Mouse (Mus musculus) cerebellum, adult 2 months (tissue): ENCODE results near the gene Klri2.

ENCODE experiments used
- CTCF ChIP-seq: fragments of 200-500 bp; IDR thresholded peaks from 2 replicates; pipeline ENCODE4 v1.5.1; 2011; ENCODE audit warnings: low read depth, mild to moderate bottlenecking, control low read depth, low read length, moderate library complexity, borderline replicate concordance; ENCODE audit not compliant: insufficient read depth
- POLR2A ChIP-seq: fragments of 200-500 bp; IDR thresholded peaks from 2 replicates; pipeline ENCODE4 v1.6.1; 2011; ENCODE audit warnings: low read length, control low read depth, borderline replicate concordance; ENCODE audit not compliant: insufficient read depth

DNA sequence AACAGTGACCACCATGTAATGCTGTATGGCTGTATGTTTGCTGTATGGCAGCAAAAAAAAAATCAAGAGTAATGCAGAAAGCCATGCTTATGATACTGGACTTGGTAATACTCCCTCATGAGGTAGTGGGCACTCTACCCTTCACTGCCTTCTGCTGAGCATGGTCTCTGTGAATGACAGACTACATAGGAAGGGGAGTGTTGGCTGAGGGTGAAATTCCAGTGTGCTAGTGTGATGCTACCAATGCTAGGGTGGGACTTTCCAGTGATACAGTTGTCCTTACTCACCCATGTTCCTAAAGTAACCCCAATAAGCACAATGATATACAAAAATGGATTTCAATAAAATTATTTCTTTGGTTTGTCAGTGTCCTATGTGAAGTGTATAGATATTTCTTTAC lies 3.9 kb downstream of the Klri2 start:
- TF ChIP-seq POLR2A (no peak), CTCF (no peak)
